Mouse (Mus musculus): ENCODE results near the gene Cd2. TPM values are rescaled to one million over a fixed set of nuclear protein-coding genes. Genes with fewer than 3 reads are reported as not detected.

The Cd2 gene
- polyA plus RNA-seq, 1 experiment from 2014 or later: not detected

GRCm38 (mm10) chr3:101290587-101291520 is 3.1 kb upstream of the Cd2 start:
- Histone ChIP-seq H3K4me3 (no peak overlapping the region), H3K27ac (no peak overlapping the region), H3K4me1 (no peaks in the 10 kb centered on the region), H3K9ac (no peak overlapping the region), H3K9me3 (no peaks in the 10 kb centered on the region), H3K4me2 (replicated peaks) (no peak overlapping the region), H3K36me3 (no peaks in the 10 kb centered on the region), H3K27me3 (no peaks in the 10 kb centered on the region)
- no peak for ATAC-seq (ENCODE audit: insufficient number of reproducible peaks, insufficient read depth, low FRiP score, low TSS enrichment)
- 74% methylated on average over 19 of the region's 19 CpGs for WGBS

- no peak overlapping the region for H3K9ac ChIP-seq
- WGBS: 85% methylated on average over 7 of the region's 7 CpGs
- no peaks in the 10 kb centered on the region for H3K4me1 ChIP-seq
These were observed 2.3 kb upstream of the Cd2 start for GRCm38 (mm10) chr3:101290036-101290435.

GRCm38 (mm10) chr3:101289406-101289805 is 1.7 kb upstream of the Cd2 start:
- no peaks in the 10 kb centered on the region for H3K36me3 ChIP-seq
- no peak overlapping the region for H3K4me2 ChIP-seq (replicated peaks)
- H3K4me1 ChIP-seq: no peaks in the 10 kb centered on the region
- no peak overlapping the region for H3K9ac ChIP-seq
- no peak overlapping the region for H3K4me3 ChIP-seq
- no peaks in the 10 kb centered on the region for H3K9me3 ChIP-seq
- ATAC-seq (ENCODE audit: insufficient number of reproducible peaks, insufficient read depth, low FRiP score, low TSS enrichment): no peak
- 78% methylated on average over 3 of the region's 3 CpGs for WGBS
- no peak overlapping the region for H3K27ac ChIP-seq
- no peaks in the 10 kb centered on the region for H3K27me3 ChIP-seq

More at GRCm38 (mm10) chr3:101290036-101290435, 2.3 kb upstream of the Cd2 start:
- no peaks in the 10 kb centered on the region for H3K9me3 ChIP-seq
- H3K4me2 ChIP-seq (replicated peaks): no peak overlapping the region
- no peak for ATAC-seq (ENCODE audit: insufficient number of reproducible peaks, insufficient read depth, low FRiP score, low TSS enrichment)
- H3K27ac ChIP-seq: no peak overlapping the region
- H3K36me3 ChIP-seq: no peaks in the 10 kb centered on the region
- no peaks in the 10 kb centered on the region for H3K27me3 ChIP-seq
- no peak overlapping the region for H3K4me3 ChIP-seq

GRCm38 (mm10) chr3:101286336-101287325 is 1.1 kb downstream of the Cd2 start:
- Histone ChIP-seq H3K4me1 (peaks cover 8% of the 10 kb centered on the region), H3K9me3 (no peaks in the 10 kb centered on the region), H3K9ac (no peak overlapping the region), H3K4me2 (replicated peaks) (no peak overlapping the region), H3K4me3 (no peak overlapping the region), H3K36me3 (no peaks in the 10 kb centered on the region), H3K27ac (no peak overlapping the region), H3K27me3 (no peaks in the 10 kb centered on the region)
- ATAC-seq (ENCODE audit: insufficient number of reproducible peaks, insufficient read depth, low FRiP score, low TSS enrichment): no peak
- WGBS: 89% methylated on average over 12 of the region's 12 CpGs

- Histone ChIP-seq H3K27me3 (no peaks in the 10 kb centered on the region), H3K4me3 (no peak overlapping the region), H3K36me3 (no peaks in the 10 kb centered on the region), H3K4me2 (replicated peaks) (no peak overlapping the region), H3K9me3 (no peaks in the 10 kb centered on the region), H3K27ac (no peak overlapping the region), H3K9ac (no peak overlapping the region), H3K4me1 (peaks cover 14% of the 10 kb centered on the region)
- no peak for ATAC-seq (ENCODE audit: insufficient number of reproducible peaks, insufficient read depth, low FRiP score, low TSS enrichment)
- 91% methylated on average over 12 of the region's 12 CpGs for WGBS
These were observed 1.9 kb downstream of the Cd2 start for GRCm38 (mm10) chr3:101285851-101286250.

DNA sequence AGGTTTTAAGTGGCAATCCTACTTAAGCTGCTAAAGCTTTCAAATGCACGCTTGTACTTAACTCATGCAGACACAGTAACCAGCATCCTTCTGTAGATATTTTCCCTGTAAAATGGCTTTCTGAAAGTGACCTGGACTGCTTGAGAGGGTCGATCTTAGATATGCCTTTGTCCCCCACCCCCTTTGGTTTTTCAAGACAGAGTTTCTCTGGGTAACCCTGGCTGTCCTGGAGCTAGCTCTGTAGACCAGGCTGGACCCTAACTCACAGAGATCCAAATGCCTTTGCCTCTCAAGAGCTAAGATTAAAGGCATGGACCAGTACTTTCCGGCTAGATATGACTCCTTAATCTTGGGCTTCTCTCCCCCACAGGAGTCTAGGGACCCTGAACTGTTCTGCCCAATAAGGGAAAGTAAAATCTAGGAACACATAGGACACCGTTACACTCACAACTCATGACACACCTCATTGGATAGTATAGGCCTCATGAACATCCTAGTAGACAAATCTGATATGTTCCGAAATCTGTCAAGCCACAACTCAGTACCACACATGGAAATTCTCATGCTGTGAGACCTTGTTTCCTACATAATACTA is 2.6 kb downstream of the Cd2 start:
- Histone ChIP-seq H3K4me2 (replicated peaks) (no peak overlapping the region), H3K4me1 (peaks cover 18% of the 10 kb centered on the region), H3K36me3 (no peaks in the 10 kb centered on the region), H3K9me3 (no peaks in the 10 kb centered on the region), H3K4me3 (no peak overlapping the region), H3K9ac (no peak overlapping the region), H3K27me3 (no peaks in the 10 kb centered on the region), H3K27ac (no peak overlapping the region)
- no peak for ATAC-seq (ENCODE audit: insufficient number of reproducible peaks, insufficient read depth, low FRiP score, low TSS enrichment)
- 90% methylated on average over 5 of the region's 5 CpGs for WGBS

GRCm38 (mm10) chr3:101283869-101284706 is 3.7 kb downstream of the Cd2 start:
- WGBS: 88% methylated on average over 13 of the region's 13 CpGs
- H3K4me2 ChIP-seq (replicated peaks): no peak overlapping the region
- H3K27me3 ChIP-seq: no peaks in the 10 kb centered on the region
- H3K4me3 ChIP-seq: no peak overlapping the region
- no peak for ATAC-seq (ENCODE audit: insufficient number of reproducible peaks, insufficient read depth, low FRiP score, low TSS enrichment)
- H3K36me3 ChIP-seq: no peaks in the 10 kb centered on the region
- H3K4me1 ChIP-seq: peaks cover 22% of the 10 kb centered on the region
- no peaks in the 10 kb centered on the region for H3K9me3 ChIP-seq
- H3K9ac ChIP-seq: no peak overlapping the region
- no peak overlapping the region for H3K27ac ChIP-seq

GRCm38 (mm10) chr3:101283441-101283840 is 4.3 kb downstream of the Cd2 start:
- ATAC-seq (ENCODE audit: insufficient number of reproducible peaks, insufficient read depth, low FRiP score, low TSS enrichment): no peak
- no peak overlapping the region for H3K9ac ChIP-seq
- H3K9me3 ChIP-seq: no peaks in the 10 kb centered on the region
- H3K4me3 ChIP-seq: no peak overlapping the region
- H3K27me3 ChIP-seq: no peaks in the 10 kb centered on the region
- no peak overlapping the region for H3K4me2 ChIP-seq (replicated peaks)
- peaks cover 22% of the 10 kb centered on the region for H3K4me1 ChIP-seq
- no peaks in the 10 kb centered on the region for H3K36me3 ChIP-seq
- no peak overlapping the region for H3K27ac ChIP-seq
- WGBS: 80% methylated on average over 4 of the region's 4 CpGs

GRCm38 (mm10) chr3:101282556-101283180 is 5.1 kb downstream of the Cd2 start:
- no peak overlapping the region for H3K27ac ChIP-seq
- WGBS: 78% methylated on average over 9 of the region's 9 CpGs
- H3K27me3 ChIP-seq: no peaks in the 10 kb centered on the region
- no peak overlapping the region for H3K4me3 ChIP-seq
- no peaks in the 10 kb centered on the region for H3K9me3 ChIP-seq
- ATAC-seq (ENCODE audit: insufficient number of reproducible peaks, insufficient read depth, low FRiP score, low TSS enrichment): no peak
- no peak overlapping the region for H3K4me2 ChIP-seq (replicated peaks)
- no peaks in the 10 kb centered on the region for H3K36me3 ChIP-seq
- H3K9ac ChIP-seq: no peak overlapping the region
- peaks cover 22% of the 10 kb centered on the region for H3K4me1 ChIP-seq

- 55% methylated on average over 4 of the region's 4 CpGs for WGBS
- H3K9ac ChIP-seq: no peak overlapping the region
- no peaks in the 10 kb centered on the region for H3K27me3 ChIP-seq
- no peaks in the 10 kb centered on the region for H3K36me3 ChIP-seq
- no peaks in the 10 kb centered on the region for H3K9me3 ChIP-seq
- peak overlapping the region; percentile 51; the same call in 1 of the 2 replicates for H3K27ac ChIP-seq
- H3K4me1 ChIP-seq: peaks cover 22% of the 10 kb centered on the region
- no peak for ATAC-seq (ENCODE audit: insufficient number of reproducible peaks, insufficient read depth, low FRiP score, low TSS enrichment)
- no peak overlapping the region for H3K4me2 ChIP-seq (replicated peaks)
- no peak overlapping the region for H3K4me3 ChIP-seq
These were observed 5.9 kb downstream of the Cd2 start for GRCm38 (mm10) chr3:101281841-101282240.

Data from embryonic facial prominence, embryonic 12.5 days (tissue).